Mouse (Mus musculus) CD8-positive naive resting alpha-beta T cell, adult 2 months (primary cell): ENCODE results near the gene Ubap1l.
A peak's percentile ranks its signal among the peaks of the same experiment; 100 is the strongest.

Experiments
- DNase-seq, 2 experiments: peaks; one replicate each; pipeline ENCODE4 v3.0.0; 2022; ENCODE audit warnings: low read depth in 2 of 2, low spot score in 2 of 2

Ubap1l gene

DNA sequence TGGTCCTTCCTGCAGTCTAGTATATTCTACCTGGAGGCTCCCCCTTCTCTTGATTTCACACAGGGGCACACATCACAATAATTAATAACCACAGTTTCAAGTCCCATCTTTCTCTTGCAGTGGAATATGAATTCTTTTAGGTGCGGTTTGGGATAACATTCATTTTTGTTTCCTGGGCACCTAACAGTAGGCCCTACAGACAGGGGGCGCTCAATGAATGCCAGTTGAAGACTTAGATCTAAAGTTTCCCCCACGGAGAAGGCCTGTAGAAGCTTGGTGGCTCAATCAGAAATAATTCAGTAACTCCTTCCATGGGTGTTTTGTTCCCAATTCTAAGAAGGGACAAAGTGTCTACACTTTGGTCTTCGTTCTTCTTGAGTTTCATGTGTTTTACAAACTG, 11.6 kb downstream of the Ubap1l start:
- DNase-seq = no peak

DNA sequence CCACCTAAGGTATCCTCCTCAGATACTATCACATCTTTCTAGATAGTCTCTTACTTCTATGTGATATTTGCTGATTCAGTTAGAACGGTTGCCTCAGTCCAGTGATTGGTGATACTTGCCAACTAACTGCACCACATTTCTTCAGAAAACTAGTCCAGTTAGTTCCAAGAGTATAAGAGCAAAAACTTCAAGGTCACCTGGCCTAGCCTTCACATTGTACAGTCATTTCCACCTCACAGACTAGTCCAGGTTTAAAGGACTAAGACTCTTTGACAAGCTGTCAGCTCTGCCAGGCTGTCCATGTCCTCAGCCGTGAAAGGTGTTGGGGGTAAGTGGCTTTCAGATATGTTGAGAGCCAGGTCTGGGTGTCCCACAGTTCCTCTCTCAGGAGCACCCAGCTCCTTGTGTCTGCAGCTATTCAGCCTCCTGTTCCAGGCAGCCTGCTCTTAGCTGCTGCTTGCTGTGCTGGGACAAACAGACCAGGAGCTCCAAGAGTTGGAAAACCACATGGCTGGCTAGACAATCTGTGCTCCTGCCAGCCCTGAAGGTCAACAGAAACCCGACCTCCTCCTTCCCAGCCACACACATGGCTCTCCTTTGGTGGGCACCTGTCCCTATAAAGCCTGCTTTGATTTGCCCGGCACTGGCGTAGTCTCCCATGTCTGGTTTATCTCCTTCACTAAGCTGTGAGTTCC, 13.8 kb downstream of the Ubap1l start:
- no peak for DNase-seq

DNA sequence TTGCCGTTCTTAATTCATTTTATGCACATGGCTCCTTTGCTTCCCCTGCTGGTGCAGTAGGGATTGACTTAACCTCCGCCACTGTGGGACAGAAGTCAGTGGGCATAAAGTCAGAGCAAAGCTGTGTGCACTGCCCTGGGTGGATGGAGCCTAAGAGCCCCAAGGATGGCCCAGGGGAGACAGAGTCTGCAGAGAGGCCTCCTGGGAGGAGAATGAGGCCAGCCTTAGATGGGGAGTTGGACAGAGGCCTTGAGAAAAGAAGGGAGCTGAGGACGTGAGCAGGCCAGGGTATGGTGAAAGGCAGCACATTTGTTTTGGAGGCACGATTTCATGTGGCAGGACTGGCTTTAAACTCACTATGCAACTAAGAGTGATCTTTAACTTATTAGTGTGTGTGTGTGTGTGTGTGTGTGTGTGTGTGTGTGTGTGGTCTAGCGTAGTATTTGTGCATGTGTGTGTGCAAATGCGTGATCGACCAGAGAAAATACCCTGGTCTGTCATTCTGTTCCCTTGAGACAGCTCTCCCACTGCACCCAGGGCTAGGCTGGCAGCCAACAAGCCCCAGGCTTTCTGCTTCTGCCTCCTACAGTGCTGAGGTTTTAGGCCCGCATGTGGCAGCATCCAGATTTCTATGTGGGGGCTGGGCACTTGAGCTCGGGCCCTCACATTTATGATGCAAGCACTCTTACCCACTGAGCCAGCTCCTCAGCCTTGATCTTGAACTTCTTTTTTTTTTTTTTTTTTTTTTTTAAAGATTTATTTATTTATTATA, 14.5 kb downstream of the Ubap1l start:
- no peak for DNase-seq

DNA sequence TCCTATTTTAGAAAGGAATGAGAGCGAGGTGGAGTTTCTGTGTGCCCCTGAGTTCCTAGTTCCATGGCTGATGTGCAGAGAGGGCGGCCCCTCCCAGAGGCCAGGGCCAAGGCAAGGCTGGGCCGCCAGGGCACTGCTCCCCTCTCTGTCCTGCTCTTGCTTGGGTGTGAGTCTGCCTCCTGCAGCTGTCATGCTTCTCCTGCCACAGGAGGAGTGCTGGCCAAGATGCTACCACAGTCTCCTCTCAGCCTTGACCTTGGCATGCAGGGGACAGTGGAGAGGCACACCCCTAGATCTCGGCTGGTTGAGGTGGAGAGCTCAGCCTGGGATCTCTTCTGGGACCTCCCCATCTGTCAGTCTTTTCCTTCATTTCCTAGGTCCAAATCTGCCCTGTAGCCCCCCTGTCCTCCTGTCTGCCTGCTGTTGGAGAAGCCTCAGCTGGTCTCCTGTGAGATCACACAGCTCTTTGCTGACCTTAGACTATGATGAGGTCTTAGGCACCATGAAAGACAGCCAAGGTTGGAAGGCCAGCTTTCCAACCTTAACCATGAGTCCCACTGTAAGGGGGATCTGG, 20.3 kb downstream of the Ubap1l start:
- no peak for DNase-seq

DNA sequence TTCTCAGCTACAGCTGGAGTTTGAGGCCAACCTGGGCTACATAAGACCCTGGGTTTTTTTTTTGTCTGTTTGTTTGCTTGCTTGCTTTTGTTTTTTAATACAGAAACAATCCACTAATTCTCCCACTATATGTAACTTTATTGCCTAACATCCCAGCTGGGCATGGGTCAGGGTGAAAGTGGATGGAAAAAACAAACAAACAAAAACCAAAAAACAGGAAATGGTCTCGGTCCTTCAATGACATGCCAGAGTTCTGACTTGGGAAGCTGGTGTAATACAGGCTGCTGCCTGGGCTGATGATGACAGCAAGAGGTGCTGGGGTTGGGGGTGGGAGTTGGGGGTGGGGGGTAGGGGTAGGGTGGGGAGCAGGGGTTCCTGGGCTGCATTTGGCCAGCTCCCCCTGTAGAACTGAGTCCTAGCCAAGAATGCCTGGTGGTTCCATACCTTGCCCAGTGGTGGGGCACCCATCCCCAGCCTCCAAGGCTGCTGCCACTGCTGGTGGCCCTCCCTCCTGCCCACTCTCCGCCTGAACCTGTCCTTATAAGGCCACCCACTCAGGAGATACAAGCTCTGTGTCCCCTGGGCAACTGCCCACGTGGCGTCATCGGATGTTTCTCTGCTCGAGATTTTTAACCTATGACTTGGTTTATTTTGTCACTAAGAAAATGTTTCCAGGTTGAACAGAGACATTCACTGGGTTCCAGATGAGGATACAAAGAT, 21.4 kb downstream of the Ubap1l start:
- DNase-seq = no peak

DNA sequence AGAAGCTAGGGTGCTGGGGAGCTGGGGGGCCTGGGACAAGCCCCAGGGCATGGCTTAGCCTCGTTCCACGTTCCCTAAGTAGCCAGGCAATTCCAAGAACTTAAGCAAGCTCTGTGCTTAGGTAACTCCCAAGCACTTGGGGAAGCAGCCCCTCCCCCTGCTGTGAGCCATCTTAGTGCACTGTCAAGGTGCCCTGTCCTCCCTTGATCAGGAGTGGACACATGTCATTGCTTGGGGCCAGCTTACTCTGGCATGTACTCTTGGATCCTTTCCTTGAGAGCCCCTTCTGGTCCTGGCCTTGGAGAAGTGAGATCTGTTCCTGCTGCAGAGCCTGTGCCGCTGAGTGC, 21.9 kb downstream of the Ubap1l start:
- DNase-seq = no peak

DNA sequence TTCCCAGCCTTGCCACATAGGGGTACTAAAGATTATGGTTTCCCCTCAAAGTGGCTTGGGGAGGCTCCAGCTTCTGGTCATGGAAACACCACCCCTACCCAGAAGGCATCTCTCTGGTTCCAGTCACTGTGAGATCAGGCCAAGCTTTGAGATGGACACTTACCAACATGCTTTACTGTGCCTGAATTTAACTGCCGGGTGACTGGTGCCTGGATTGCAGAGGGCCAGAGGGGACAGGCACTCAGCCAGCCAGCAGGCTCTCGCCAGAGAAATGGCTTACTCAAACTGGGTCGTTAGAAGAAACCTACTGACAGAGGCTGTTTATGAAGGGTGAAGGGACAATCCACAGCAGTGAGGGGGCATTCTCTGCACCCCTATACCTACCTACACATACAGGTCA, 23.4 kb downstream of the Ubap1l start:
- no peak for DNase-seq

DNA sequence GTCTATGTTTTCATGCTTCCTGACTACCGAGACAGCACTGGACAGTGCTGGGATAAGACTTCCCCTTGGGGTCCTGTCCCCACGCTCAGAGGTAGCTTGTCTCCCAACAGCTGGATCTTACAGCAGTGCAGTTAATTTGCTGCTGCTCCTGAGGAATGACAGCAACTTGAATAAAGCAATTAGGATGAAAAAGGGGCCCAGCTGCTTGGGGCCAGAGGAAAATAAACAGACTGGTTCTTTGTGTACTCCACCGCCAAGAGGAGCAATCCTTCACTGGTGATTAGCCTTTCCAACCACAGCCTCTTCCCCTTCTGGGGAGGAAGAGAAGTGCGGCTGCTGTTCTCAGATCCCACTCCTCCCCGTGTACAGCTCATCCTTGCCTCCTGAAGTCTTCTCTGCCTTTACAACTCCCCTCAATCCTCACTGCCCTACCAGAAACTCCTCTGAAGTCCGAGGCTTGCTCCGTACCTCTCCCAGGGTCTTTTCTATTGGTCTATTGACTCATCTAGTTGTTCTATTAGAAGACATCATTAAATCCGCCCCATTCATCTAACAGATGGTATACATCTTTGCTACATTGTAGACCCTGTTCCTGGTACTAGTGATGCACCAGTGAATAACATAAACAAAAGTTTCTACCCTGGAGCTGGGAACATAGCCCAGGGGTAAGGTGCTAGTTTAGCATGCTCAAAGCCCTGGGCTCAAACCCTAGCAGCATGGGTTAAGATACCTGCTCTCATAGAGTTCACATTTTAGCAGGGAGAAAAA, 25.7 kb downstream of the Ubap1l start:
- DNase-seq = no peak

DNA sequence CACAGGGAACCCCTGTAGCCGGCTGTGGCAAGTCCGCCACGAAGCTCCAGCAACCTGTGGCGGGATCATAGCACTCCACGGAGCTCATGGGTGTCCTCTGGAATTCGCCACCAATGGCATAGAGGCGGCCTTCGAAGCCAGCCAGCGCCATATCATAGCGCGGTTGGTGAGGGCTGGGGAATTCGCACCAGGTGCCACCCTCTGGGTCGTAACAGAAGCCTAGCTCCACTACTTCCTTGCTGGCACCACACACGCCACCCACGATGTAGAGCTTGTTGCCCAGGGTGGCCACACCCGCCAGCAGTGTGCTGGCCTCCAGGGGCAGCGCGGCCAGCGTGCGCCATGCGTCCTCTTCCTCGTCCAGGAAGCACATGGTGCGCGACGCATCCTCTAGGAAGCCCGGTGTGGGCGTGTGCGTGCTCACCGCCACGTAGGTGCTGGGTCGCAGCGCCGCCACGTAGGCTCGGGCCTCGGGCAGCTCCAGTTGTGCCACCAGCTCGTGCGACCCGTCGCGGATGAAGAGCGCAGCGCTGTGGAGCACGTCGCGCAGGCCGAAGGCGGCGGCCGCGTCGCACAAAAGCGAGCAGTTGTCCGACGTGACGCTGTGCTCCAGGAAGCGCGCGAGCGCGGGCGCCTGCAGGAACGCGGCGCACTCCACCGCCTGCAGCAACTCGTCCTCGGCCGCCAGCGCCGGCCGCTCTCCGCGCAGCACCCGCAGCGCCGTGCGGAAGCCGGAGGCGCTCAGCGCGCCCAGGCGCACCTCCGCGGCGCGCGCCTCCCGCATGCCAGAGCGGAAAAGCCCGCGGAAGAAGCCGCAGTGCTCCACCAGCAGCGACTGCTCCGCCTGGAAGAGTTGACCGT, 30.1 kb downstream of the Ubap1l start:
- no peak for DNase-seq

DNA sequence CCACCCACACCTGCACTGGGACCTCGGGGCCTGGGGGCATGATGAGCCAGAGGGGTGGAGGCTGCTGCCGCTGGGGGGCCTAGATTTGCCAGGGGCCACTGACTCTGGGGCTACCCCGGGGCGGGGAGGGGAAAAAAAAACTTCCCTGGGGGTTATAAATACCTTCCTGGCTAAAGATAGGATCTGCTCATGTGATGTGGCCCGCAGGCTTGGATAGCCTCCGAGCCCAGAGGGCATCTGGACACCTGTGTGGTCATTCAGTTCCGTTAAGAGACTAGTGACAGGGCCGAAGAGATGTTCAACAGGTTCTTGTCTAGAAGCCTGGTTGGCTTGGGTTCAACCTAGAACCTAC, 30.7 kb downstream of the Ubap1l start, which contains the start of gene Kbtbd13:
Gene Kbtbd13 (minus strand): TSS at position 40 of the 352 bp plus-strand sequence.
- DNase-seq = no peak

DNA sequence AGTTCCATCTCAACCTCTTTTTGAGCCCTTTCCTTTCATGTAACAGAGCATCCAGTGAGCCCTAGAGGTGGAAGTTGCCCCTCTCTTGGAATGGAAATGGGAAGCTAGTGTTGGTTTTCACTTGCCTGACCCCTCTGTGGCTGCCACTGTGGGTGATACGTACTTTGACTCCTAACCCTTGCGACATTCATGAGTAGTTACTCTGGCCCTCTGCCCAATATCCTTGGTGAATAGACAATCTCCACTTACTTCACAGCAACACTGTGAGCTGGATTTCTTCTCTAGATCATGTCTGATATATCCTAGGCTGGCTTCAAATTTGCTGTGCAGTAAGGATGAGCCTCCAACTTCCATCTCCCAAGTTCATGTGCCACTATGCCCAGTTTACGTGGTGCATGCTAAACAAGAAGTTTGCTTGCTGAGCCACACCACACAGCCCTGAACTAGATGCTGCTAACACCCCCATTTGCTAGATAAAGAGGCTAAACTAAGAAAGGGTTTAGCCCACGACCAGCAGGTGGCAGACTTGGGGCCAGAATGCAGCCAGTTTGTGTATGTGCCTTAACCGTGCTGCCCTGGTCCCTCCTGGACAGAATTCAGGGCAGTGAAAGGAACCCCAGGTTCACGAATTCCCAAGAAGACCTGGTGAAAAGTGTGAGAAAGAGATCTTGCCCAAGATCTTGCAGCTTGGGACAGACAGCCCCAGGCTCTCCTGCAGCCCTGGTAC, 32.0 kb downstream of the Ubap1l start:
- peak in 1 of 2 experiments; percentile 35 for DNase-seq

DNA sequence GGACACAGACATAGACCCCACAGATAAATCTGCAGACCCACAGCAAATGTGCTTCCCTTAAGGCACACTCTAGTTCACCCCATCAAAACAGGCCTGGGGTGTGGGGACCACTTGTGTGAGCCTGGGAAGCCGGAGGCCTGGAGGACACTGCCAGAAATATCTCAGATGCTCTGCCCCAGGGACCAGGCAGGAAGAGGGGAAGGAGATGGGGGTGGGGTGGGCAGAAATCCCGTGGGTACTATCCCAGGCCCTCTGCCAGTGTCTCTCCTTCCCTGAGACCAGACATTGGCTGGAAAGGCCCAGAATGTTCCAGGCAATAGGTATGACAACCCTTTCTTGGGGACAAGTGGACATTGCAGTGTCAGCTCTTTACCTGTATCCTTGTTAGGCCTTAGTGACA, 32.8 kb downstream of the Ubap1l start:
- no peak for DNase-seq

DNA sequence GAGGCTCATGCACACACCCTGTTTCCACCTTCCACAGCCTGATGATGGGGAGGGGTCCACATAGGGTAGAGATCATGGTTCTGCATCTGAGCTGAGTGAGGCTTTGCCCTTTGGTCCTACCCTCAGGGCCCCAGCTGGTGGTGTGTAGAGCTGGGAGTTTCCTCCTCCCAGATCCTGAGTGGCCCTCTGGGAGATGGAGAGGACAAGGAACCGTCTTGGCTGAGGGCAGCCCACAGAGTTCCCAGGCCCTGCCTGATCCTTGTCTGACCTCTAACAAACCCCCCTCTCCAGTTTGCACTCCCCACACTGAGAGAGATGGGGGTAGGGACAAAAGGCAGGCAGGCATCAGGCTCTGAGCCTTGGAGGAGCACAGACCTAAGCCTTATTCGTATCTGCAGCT, 33.5 kb downstream of the Ubap1l start:
- DNase-seq = no peak

DNA sequence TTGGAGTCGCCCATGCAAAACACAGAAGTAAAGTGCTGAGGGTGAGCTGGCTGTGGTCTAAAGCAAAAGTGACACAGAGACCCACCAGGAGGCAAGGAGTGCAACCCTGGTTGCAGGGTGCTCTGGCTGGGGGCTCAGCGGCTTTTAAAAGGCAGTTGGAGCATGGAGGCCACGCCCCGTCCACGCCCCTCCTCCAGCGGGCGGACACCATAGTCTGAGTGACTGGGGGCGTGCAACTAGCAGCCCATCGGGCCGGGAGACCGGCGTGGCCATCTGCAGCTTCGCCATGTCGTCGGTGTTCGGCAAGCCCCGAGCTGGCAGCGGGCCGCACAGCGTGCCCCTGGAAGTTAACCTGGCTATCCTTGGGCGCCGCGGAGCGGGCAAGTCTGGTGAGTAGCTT, 37.4 kb downstream of the Ubap1l start, which contains the start of gene Rasl12:
Gene Rasl12 (plus strand): TSS at position 228 of the 400 bp plus-strand sequence.
- DNase-seq = peak; percentile 5 to 10

DNA sequence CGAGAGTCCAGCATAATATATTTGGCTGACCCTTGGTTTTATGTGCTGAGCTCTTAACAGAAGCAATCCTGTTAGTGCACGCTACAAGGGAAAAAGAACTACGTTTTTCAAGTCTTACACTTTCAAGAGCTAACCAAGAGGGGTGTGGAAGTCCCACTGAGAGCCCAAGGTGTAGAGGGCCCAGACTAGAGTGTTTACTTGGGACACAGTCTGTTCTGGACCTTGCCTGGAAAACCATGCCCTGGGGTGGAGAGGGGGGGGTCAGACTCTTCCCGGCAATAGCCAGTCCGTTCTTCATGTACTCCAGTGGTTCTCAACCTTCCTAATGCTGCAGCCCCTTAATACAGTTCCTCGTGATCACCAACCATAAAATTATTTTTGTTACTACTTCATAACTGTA, 39.1 kb downstream of the Ubap1l start:
- no peak for DNase-seq

DNA sequence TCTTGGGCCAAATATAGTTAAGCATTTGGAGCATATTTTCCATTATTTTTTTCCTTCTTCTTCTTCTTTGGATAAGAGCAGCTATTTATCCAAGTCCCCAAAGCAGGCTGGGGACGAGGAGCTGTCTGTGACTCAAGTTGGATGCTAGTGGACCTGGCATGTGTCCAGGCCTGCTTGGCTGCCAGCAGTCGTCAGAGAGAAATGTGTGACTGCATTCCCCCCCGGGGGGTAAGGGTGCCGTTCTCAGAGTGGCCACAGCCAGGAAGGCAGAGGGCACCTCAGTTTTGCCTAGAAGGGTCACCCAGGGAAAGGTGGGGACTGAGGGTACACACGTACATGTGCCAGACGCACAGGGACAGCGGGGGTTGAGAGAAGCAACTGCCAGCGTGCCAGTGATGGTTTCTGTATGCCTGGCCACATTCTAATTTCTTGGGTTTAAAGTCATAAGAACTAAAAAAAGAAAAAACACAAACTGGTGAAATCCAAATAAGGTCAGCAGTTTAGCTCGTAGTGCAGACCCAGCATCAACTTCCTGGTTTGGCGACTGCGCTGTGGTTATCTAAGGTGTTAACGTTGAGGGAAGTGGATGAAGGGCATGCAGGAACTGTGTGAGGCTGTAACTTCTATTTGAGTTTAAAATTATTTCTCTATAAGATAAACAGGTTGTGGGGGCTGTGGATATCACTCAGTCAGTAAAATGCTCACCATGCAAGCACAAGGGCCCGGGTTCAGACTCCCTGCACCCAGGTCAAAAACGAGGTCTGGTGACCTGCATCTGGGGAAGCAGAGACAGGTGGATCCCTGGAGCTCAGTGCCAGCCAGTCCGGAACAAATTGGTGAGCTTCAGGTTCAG, 43.7 kb downstream of the Ubap1l start:
- DNase-seq = no peak

DNA sequence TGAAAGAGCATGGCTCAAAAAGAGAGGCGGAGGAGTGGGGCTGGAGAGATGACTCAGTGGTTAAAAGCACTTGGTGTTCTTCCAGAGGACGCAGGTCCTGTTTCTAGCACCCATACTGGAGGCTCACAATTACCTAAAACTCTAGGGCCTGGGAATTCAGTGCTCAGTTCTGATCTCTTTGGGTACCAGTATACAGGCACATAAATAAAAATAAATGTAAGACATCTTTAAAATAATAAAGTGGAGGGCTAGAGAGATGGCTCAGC, 44.3 kb downstream of the Ubap1l start:
- DNase-seq = no peak

DNA sequence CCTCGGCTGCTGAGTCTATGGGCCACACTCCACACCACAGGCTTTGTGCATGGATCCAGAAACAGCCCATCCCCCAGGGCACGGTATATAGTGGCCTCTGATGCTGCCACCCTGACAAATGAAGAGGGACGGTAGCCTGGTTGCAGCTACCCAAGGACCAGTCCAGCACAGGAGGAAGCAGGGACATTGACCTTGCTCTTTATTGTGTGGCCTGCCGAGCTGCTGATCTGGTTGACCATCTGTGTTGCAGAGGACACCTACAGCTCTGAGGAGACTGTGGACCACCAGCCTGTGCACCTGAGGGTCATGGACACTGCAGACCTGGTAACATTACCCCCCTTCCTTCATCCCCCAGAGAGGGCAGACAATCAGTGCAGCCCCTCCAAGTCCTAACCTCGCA, 46.5 kb downstream of the Ubap1l start:
- no peak for DNase-seq

DNA sequence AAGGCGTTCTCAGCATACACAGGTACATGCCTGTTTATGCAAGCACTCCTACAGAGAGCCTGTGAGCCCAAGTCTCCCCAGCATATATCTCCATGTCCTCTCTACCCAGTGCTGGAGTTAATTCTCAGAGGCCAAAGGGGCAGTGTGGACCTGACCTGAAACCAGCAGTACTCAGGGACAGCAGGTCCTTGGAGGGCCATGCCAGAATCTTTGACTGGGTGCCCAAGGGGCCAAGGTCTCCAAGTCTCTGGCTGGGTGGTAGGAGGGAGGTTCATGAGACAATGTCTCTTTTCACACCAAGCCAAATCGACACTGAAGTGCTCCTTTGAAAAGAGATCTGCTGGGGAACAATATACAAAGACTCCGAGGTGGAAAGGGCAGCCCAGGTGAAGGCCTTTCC, 47.0 kb downstream of the Ubap1l start:
- no peak for DNase-seq
